Mouse (Mus musculus) R1 (cell line): Measurements from ENCODE around the gene Impg1.
"Not testable (repeated sequence)": the region's sequence is repeated elsewhere in the genome, so short reads cannot be mapped to it uniquely, and the experiment has no call there.

Experiments
- DNase-seq: peaks from one replicate; pipeline ENCODE4 v3.0.0-alpha.2; 2018; ENCODE audit warnings: low read depth, low spot score

Gene Impg1

DNA sequence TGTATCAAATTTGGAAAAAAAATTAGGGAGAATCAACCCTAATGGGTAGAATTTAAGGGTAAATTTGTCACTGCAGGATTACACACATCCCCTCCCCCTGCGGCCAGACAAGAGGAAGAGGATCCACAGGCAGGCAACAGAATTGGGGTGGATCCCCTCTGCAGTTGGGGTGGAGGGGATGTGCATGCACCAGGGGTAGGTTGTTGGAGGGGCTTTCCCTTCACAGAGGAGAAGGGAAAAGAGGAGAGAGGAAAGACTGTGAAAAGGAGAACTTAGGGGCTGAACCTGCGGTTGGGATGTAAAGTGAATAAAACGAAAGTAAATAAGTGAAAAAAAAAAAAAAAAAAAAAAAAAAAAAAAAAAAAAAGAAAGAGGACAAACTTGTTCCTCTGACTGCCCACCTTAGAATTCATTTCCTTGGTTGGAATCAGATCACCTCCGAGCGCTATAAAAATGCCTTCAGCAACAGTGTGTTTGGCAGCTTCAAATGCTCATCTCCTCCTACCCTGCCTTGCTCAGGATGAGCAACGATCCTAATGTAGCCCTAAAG is 120.8 kb downstream of the Impg1 start:
- DNase-seq, result no peak

- DNase-seq, result no peak
Measured at GRCm38 (mm10) chr9:80342520-80342919, 122.8 kb downstream of the Impg1 start.

GRCm38 (mm10) chr9:80341756-80342155 is 123.5 kb downstream of the Impg1 start:
- no peak for DNase-seq

DNA sequence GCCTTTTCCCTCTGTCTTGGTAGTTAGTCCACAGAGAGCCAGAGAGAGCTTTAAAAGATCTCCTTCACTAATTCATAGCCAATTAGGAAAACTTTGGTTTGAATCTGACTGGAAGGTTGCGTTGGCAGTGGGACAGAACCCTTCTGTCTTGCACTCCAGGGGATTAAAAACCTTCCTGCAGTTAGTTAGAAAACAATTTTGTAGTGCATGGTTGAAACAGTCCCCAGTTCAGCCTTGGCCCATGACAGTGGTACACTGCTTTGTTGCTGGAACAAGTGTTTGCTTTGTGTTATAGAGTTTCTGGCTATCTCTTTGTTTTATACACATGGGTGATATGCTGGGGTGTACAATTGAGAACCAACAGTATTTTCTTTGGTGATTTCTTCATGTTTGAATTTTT is 124.4 kb downstream of the Impg1 start:
- no peak for DNase-seq

- DNase-seq, result no peak
Measured at GRCm38 (mm10) chr9:80338026-80338425, 127.3 kb downstream of the Impg1 start.

GRCm38 (mm10) chr9:80335660-80336357 is 129.5 kb downstream of the Impg1 start:
- no peak for DNase-seq

- DNase-seq, result peak; percentile 10
Measured at GRCm38 (mm10) chr9:80333998-80334605, 131.2 kb downstream of the Impg1 start.

- DNase-seq, result no peak
Measured at GRCm38 (mm10) chr9:80333466-80333865, 131.8 kb downstream of the Impg1 start.

GRCm38 (mm10) chr9:80332153-80332552 is 133.1 kb downstream of the Impg1 start:
- DNase-seq, result peak; percentile 61

- DNase-seq, result not testable (repeated sequence)
Measured at GRCm38 (mm10) chr9:80321051-80321887, 144.0 kb downstream of the Impg1 start.

- no peak for DNase-seq
Measured at GRCm38 (mm10) chr9:80318027-80318426, 147.3 kb downstream of the Impg1 start.

DNA sequence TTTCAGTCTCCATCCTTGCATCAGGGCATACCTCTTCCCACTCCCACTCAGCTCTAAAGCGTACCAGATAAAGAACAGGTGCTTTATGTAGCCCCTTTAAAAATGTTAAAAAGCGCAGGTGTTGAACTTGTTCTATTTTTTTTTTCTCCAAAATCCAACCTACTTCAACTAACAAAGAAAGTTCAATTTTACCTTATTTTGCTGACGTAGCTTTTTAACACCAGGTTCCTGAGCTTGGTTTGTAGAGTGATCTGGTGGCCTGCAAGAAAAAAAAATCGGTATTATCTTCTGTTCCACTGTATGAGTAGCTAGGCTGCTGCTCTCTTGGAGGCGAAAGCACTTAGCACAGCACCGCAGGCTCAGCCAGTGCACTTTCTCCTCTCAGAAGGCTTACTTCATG is 149.4 kb downstream of the Impg1 start:
- no peak for DNase-seq

DNA sequence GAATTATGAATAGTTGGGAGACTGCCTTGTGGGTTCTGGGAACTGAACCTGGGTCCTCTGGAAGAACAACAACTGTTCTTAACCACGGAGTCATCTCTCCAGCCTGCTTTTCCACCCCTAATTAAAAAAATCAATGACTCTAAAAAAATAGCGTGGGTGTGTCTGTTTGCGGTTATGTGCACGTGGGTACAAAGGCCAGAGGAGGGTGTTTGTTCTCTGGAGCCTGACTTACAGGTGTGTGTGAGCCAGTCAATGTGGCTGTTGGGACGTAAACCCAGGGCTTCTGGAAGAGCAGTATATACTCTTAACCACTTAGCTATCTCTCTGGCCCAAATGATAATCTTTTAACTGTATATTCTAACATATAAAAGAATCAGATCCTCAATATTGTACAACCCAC is 151.7 kb downstream of the Impg1 start:
- no peak for DNase-seq

DNA sequence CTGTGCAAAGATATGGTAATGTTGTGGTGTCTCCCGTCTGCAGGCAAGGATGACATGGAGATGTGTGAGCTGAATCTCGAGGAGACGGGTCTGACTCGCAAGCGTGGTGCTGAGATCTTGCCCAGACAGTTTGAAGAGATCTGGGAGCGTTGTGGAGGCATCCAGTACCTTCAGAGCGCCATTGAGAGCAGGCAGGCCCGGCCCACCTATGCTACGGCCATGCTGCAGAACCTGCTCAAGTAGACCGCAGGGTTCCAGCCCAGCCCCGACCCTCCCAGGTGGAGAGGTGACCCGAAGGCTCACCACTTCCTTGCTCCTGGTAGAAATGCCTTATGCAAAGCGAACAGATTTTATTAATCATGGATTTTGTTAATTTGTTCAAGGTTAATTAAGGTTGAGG is 157.7 kb downstream of the Impg1 start:
- no peak for DNase-seq

DNA sequence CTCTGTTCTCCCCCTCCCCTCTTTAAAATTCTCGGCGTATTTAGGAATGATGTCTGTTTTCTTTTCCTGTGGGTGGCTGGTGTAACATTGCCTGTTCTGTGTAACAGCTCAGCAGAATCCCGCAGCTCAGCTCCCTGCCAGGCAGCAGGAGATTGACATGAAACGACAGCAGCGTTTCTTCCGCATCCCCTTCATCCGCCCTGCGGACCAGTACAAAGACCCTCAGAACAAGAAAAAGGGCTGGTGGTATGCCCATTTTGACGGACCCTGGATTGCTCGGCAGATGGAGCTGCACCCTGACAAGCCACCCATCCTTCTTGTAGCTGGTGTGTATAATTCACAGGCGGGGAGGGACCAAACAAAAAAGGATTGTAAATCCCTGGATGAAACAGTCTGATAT is 158.4 kb downstream of the Impg1 start:
- no peak for DNase-seq

- DNase-seq, result no peak
Measured at GRCm38 (mm10) chr9:80306390-80306789, 158.9 kb downstream of the Impg1 start.

GRCm38 (mm10) chr9:80303518-80303917 is 161.8 kb downstream of the Impg1 start:
- DNase-seq, result peak; percentile 49

DNA sequence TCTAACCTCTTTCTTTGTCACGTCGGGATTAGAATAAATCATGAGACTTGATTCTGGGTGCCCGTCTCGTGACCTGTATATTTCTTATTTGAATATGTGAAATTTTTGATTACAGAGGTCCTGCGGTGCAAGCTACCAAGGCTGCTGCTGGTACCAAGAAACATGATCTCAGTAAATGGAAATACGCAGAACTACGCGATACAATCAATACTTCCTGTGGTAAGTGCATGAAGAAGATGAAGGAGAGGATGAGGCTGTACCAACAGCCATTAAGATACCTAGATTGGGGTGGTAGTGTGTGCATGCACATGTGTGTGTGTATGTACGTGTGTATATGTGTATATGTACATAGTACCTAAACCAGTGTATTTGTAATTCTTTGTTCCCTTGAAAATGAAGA is 166.2 kb downstream of the Impg1 start:
- no peak for DNase-seq

- no peak for DNase-seq
Measured at GRCm38 (mm10) chr9:80296086-80296485, 169.2 kb downstream of the Impg1 start.

GRCm38 (mm10) chr9:80293056-80293584 is 172.2 kb downstream of the Impg1 start:
- DNase-seq, result no peak

DNA sequence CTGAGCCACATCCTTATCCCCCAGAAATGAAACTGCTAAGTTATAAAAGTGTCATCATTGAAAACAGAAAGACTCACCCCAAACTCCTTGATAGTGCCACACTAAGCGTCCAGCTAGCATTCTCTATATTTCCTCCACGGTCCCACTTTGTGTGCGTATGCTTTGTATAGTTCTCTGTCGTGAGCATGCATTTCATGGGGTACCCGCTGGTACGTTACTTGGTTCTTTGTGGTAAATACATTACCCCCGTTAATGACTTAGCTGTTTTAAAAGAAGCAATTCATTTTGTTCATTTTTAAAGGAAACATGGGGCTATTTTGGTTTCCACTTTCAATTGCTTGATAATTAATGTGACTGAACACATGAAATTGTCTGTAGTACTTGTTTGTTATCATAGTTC is 178.4 kb downstream of the Impg1 start:
- no peak for DNase-seq

DNA sequence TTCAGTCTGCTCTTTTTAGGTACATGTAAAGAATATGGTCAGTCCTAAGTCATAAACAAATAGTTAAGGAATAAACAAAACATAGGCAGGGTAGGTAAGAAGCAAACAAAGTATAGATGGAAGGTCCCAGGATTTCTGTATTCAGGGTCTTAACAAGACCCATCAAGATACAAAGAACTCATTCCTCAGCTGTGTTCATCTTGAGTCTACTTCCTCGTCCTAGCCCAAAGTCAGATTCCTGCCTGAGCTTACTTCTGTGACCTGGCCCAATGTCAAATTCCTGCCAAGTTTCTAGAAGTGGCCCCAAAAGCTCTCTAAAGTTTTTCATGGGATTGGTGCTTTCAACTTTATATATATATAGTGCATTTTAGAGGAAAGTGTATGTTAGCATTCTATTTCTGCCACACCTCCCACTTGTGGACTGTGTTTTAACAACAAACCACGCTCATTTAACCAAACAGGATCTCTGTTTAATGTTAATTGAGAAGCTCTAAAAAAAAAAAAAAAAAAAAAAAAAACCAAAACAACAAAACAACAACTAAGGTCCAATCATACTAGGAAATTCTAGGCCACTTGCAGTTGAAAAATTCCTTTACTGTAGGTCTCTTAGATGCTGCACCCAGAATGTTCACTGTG is 180.6 kb downstream of the Impg1 start:
- DNase-seq, result peak; percentile 93
